Mouse (Mus musculus): ENCODE data around the gene Rybp. TPM values are rescaled to one million over a fixed set of nuclear protein-coding genes. Genes with fewer than 3 reads are reported as not detected.

The Rybp gene
- polyA plus RNA-seq, 1 experiment from 2014 or later, result 4.6 TPM

DNA sequence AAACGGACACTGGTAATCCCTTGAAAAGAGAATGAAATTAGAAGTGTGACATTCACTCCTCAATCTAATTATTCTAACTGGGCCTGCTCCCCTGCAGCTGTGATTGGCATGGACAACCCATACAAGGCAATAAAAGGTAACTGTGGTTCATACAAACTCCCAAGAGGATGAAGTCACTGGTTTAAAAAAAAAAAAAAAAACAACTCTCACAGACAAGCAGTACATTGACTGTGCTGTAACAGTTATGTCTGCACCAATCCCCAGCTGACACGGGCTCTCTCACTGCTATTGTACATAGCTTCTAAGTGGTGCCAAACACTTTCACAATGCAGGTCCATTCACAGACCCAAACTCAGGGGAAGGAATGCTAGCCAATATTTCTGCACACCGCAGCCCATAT lies 53.8 kb downstream of the Rybp start:
- H3K9ac ChIP-seq (ENCODE audit: low read depth, low read length), result no peak overlapping the region
- H3K4me2 ChIP-seq (ENCODE audit: low read depth, low read length), result no peak overlapping the region
- no peaks in the 10 kb centered on the region for H3K9me3 ChIP-seq (replicated peaks; ENCODE audit: control insufficient read depth, low read length)
- peaks cover 20% of the 10 kb centered on the region for H3K4me1 ChIP-seq (ENCODE audit: control insufficient read depth, low read depth, low read length)
- WGBS (ENCODE audit: insufficient replicate concordance), result 69% methylated on average over 3 of the region's 3 CpGs
- no peaks in the 10 kb centered on the region; the same call in 1 of the 2 replicates for H3K36me3 ChIP-seq (ENCODE audit: control insufficient read depth, insufficient read depth)
- peak; percentile 51; the same call in 1 of the 2 replicates for ATAC-seq (ENCODE audit: low read depth)
- no peak overlapping the region for H3K4me3 ChIP-seq (ENCODE audit: low read depth, low read length)
- H3K27ac ChIP-seq (ENCODE audit: low read length), result no peak overlapping the region
- H3K27me3 ChIP-seq (ENCODE audit: control insufficient read depth, insufficient read depth, low read depth, low read length), result no peaks in the 10 kb centered on the region

DNA sequence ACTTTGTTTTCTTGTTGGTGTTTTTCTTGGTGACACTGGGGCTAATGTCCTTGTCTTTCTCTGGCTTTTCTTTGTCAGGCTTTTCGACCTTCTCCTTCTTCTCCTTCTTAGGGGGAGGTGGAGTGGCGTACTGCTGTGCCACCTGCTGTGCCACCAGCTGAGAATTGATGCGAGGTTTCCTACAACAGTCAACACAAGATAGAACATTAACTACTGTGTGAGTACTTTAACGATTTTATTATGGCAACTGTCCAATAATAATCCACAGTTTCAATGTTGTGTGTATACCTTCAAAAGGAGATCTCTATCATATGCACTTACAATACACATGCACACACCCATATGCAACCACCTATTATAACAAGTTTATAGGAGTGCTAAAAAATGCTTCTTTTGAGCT lies 54.2 kb downstream of the Rybp start:
- Histone ChIP-seq H3K36me3 (ENCODE audit: control insufficient read depth, insufficient read depth) (no peaks in the 10 kb centered on the region; the same call in 1 of the 2 replicates), H3K4me3 (ENCODE audit: low read depth, low read length) (no peak overlapping the region), H3K9me3 (replicated peaks; ENCODE audit: control insufficient read depth, low read length) (no peaks in the 10 kb centered on the region), H3K27me3 (ENCODE audit: control insufficient read depth, insufficient read depth, low read depth, low read length) (no peaks in the 10 kb centered on the region), H3K9ac (ENCODE audit: low read depth, low read length) (no peak overlapping the region), H3K4me2 (ENCODE audit: low read depth, low read length) (no peak overlapping the region), H3K4me1 (ENCODE audit: control insufficient read depth, low read depth, low read length) (peaks cover 20% of the 10 kb centered on the region), H3K27ac (ENCODE audit: low read length) (no peak overlapping the region)
- WGBS (ENCODE audit: insufficient replicate concordance), result 60% methylated on average over 4 of the region's 4 CpGs
- ATAC-seq (ENCODE audit: low read depth), result peak; percentile 41; the same call in 1 of the 2 replicates

DNA sequence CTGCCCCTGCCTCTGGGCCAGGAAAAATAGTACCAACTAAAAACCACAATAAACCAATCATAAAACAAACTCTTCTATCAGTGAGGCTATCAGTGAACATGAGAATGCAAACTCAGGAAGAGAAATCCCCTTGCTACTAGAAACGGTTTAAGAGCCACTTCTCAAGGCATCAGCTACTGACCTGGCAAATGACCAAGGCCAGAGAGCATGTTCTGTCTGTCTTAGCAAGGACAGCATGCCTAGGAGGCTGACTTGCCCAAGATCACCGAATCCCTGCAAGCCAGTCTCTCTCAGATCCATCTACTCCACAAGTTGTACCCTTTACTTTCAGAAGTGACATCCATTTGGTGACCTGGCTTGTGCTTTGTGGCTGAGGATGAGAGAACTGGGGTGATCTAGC lies 61.1 kb downstream of the Rybp start:
- no peaks in the 10 kb centered on the region for H3K27me3 ChIP-seq (ENCODE audit: control insufficient read depth, insufficient read depth, low read depth, low read length)
- no peaks in the 10 kb centered on the region for H3K36me3 ChIP-seq (ENCODE audit: control insufficient read depth, insufficient read depth)
- no peak overlapping the region for H3K4me2 ChIP-seq (ENCODE audit: low read depth, low read length)
- no peaks in the 10 kb centered on the region for H3K9me3 ChIP-seq (replicated peaks; ENCODE audit: control insufficient read depth, low read length)
- no peaks in the 10 kb centered on the region for H3K4me1 ChIP-seq (ENCODE audit: control insufficient read depth, low read depth, low read length)
- 58% methylated on average over 2 of the region's 2 CpGs for WGBS (ENCODE audit: insufficient replicate concordance)
- H3K4me3 ChIP-seq (ENCODE audit: low read depth, low read length), result no peak overlapping the region
- no peak overlapping the region for H3K9ac ChIP-seq (ENCODE audit: low read depth, low read length)
- H3K27ac ChIP-seq (ENCODE audit: low read length), result no peak overlapping the region
- no peak for ATAC-seq (ENCODE audit: low read depth)

GRCm38 (mm10) chr6:100223932-100224331 lies 63.4 kb downstream of the Rybp start:
- Histone ChIP-seq H3K4me2 (ENCODE audit: low read depth, low read length) (no peak overlapping the region), H3K36me3 (ENCODE audit: control insufficient read depth, insufficient read depth) (no peaks in the 10 kb centered on the region), H3K9me3 (replicated peaks; ENCODE audit: control insufficient read depth, low read length) (no peaks in the 10 kb centered on the region), H3K9ac (ENCODE audit: low read depth, low read length) (no peak overlapping the region), H3K4me1 (ENCODE audit: control insufficient read depth, low read depth, low read length) (no peaks in the 10 kb centered on the region), H3K4me3 (ENCODE audit: low read depth, low read length) (no peak overlapping the region), H3K27me3 (ENCODE audit: control insufficient read depth, insufficient read depth, low read depth, low read length) (no peaks in the 10 kb centered on the region), H3K27ac (ENCODE audit: low read length) (no peak overlapping the region)
- no peak for ATAC-seq (ENCODE audit: low read depth)
- 70% methylated on average over 6 of the region's 6 CpGs for WGBS (ENCODE audit: insufficient replicate concordance)

DNA sequence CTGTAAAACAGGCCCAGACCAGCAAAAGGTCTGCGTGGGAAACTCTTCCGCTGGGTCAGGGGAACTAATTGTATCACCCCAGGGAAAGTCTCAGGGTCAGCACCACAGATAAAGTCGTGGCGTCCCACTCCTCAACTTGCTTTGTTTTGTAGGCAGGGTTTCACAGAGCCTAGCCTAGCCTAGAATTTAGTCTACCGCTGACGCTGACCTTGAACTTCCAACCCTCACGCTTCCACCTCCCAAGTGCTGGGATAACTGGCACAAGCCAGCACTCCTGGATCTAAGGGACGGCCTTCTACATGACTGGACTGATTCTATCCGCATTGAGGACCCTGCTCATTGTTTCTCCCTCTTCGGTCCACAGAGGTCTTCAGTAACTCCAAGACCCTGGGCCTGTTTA lies 63.9 kb downstream of the Rybp start:
- no peak overlapping the region for H3K9ac ChIP-seq (ENCODE audit: low read depth, low read length)
- no peak overlapping the region for H3K27ac ChIP-seq (ENCODE audit: low read length)
- H3K27me3 ChIP-seq (ENCODE audit: control insufficient read depth, insufficient read depth, low read depth, low read length), result no peaks in the 10 kb centered on the region
- H3K4me3 ChIP-seq (ENCODE audit: low read depth, low read length), result no peak overlapping the region
- H3K36me3 ChIP-seq (ENCODE audit: control insufficient read depth, insufficient read depth), result no peaks in the 10 kb centered on the region
- H3K4me2 ChIP-seq (ENCODE audit: low read depth, low read length), result no peak overlapping the region
- no peaks in the 10 kb centered on the region for H3K9me3 ChIP-seq (replicated peaks; ENCODE audit: control insufficient read depth, low read length)
- H3K4me1 ChIP-seq (ENCODE audit: control insufficient read depth, low read depth, low read length), result no peaks in the 10 kb centered on the region
- no peak for ATAC-seq (ENCODE audit: low read depth)
- WGBS (ENCODE audit: insufficient replicate concordance), result 75% methylated on average over 10 of the region's 10 CpGs

DNA sequence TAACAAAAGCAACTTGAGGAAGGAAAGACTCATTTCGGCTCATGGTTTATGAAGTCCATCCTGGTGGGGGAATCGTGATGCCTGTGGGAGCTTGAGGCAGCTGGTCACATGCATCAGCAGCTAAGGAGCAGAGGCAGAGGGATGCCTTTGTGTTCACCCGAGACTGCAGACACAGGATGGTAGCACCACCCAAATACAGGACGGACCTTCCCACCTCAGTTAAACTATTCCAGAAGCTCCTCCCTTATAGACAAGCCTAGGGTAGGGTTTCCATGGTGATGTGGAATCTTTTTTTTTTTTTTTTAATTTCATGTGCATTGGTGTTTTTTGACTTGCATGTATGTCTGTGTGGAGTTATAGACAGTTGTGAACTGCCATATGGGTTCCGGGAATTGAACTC lies 64.4 kb downstream of the Rybp start:
- no peak overlapping the region for H3K4me3 ChIP-seq (ENCODE audit: low read depth, low read length)
- no peak for ATAC-seq (ENCODE audit: low read depth)
- H3K9ac ChIP-seq (ENCODE audit: low read depth, low read length), result no peak overlapping the region
- no peak overlapping the region for H3K27ac ChIP-seq (ENCODE audit: low read length)
- H3K4me2 ChIP-seq (ENCODE audit: low read depth, low read length), result no peak overlapping the region
- no peaks in the 10 kb centered on the region for H3K9me3 ChIP-seq (replicated peaks; ENCODE audit: control insufficient read depth, low read length)
- no peaks in the 10 kb centered on the region for H3K4me1 ChIP-seq (ENCODE audit: control insufficient read depth, low read depth, low read length)
- H3K36me3 ChIP-seq (ENCODE audit: control insufficient read depth, insufficient read depth), result no peaks in the 10 kb centered on the region
- H3K27me3 ChIP-seq (ENCODE audit: control insufficient read depth, insufficient read depth, low read depth, low read length), result no peaks in the 10 kb centered on the region
- 66% methylated on average over 5 of the region's 5 CpGs for WGBS (ENCODE audit: insufficient replicate concordance)

DNA sequence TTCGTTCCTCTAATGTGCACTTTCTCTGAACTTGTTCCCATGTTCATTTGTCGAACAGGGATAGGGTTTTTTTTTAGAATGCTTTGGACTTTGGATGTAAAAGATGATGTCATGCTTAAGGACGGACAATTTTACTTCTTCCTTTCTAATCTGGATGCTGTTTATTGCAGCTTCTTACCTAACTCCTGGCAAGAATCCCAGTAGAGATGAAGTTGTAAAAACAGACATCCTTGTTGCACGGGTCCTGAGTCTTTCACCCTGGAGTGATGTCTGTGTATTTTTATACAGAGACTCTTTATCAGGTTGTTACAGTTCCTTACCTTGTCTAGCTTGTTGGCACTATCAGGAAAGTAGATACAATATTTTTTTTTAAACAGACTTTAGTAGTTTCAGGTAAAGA lies 65.5 kb downstream of the Rybp start:
- H3K9me3 ChIP-seq (replicated peaks; ENCODE audit: control insufficient read depth, low read length), result no peaks in the 10 kb centered on the region
- no peak overlapping the region for H3K9ac ChIP-seq (ENCODE audit: low read depth, low read length)
- H3K4me2 ChIP-seq (ENCODE audit: low read depth, low read length), result no peak overlapping the region
- H3K27ac ChIP-seq (ENCODE audit: low read length), result no peak overlapping the region
- WGBS (ENCODE audit: insufficient replicate concordance), result 39% methylated on average over 4 of the region's 4 CpGs
- H3K27me3 ChIP-seq (ENCODE audit: control insufficient read depth, insufficient read depth, low read depth, low read length), result no peaks in the 10 kb centered on the region
- H3K4me3 ChIP-seq (ENCODE audit: low read depth, low read length), result no peak overlapping the region
- ATAC-seq (ENCODE audit: low read depth), result no peak
- no peaks in the 10 kb centered on the region for H3K4me1 ChIP-seq (ENCODE audit: control insufficient read depth, low read depth, low read length)
- H3K36me3 ChIP-seq (ENCODE audit: control insufficient read depth, insufficient read depth), result no peaks in the 10 kb centered on the region

DNA sequence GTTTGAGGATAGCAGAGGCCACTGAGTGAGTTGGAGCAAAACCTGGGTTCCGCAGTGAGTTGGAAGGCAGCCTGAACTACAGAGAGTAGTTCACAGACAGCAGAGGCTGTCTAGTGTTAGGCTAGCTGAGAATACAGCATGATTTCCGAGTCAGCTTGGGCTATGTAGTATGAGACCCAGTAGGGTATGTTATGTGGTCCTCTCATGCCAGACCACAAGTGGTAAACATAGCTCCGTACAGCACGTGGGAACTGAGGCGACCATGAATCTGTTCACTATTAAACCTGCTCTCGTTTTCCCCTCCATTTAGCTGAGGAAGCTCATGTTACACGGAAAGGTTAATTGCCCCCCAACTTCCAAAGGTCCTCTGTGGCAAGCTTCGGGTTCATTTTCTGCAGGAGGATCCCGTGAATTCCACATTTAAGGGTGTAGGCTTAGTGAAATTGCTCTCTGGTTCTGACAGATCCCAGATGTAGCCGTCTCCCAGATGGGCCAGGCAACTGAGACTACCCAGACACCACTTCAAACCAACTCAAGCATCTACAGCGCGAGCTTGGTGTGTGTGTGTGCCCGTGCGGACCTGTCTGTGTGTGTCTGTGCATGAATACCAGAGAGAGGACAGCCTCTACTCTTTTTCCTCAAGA lies 66.2 kb downstream of the Rybp start:
- Histone ChIP-seq H3K9me3 (replicated peaks; ENCODE audit: control insufficient read depth, low read length) (no peaks in the 10 kb centered on the region), H3K4me2 (ENCODE audit: low read depth, low read length) (no peak overlapping the region), H3K27me3 (ENCODE audit: control insufficient read depth, insufficient read depth, low read depth, low read length) (no peaks in the 10 kb centered on the region), H3K36me3 (ENCODE audit: control insufficient read depth, insufficient read depth) (no peaks in the 10 kb centered on the region), H3K27ac (ENCODE audit: low read length) (no peak overlapping the region), H3K9ac (ENCODE audit: low read depth, low read length) (no peak overlapping the region), H3K4me1 (ENCODE audit: control insufficient read depth, low read depth, low read length) (no peaks in the 10 kb centered on the region), H3K4me3 (ENCODE audit: low read depth, low read length) (no peak overlapping the region)
- 74% methylated on average over 14 of the region's 14 CpGs for WGBS (ENCODE audit: insufficient replicate concordance)
- ATAC-seq (ENCODE audit: low read depth), result no peak

DNA sequence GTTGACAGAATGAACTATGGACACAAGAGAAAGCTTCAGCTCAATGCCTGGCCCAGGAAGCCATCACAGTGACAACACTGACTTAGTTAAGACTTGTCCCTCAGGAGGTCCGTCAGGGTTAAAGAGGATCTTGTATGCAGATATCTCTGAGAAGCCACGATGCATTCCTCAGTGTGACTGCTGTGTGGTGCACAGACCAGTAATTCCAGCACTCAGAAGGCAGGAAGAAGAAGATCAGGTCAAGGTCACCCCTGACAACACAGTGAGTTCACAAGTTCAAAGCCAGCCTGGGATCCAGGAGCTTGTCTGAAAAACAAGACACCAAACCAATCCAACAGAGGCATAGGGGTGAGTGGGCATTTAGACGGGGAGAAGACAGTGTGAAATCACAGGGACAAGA lies 67.3 kb downstream of the Rybp start:
- 35% methylated on average over 3 of the region's 3 CpGs for WGBS (ENCODE audit: insufficient replicate concordance)
- H3K36me3 ChIP-seq (ENCODE audit: control insufficient read depth, insufficient read depth), result no peaks in the 10 kb centered on the region
- H3K4me1 ChIP-seq (ENCODE audit: control insufficient read depth, low read depth, low read length), result no peaks in the 10 kb centered on the region; the same call in 1 of the 2 replicates

More for the DNA sequence above, 67.3 kb downstream of the Rybp start:
- no peak overlapping the region for H3K9ac ChIP-seq (ENCODE audit: low read depth, low read length)
- no peaks in the 10 kb centered on the region for H3K9me3 ChIP-seq (replicated peaks; ENCODE audit: control insufficient read depth, low read length)
- ATAC-seq (ENCODE audit: low read depth), result no peak
- H3K27ac ChIP-seq (ENCODE audit: low read length), result no peak overlapping the region
- no peak overlapping the region for H3K4me2 ChIP-seq (ENCODE audit: low read depth, low read length)
- H3K27me3 ChIP-seq (ENCODE audit: control insufficient read depth, insufficient read depth, low read depth, low read length), result no peaks in the 10 kb centered on the region
- H3K4me3 ChIP-seq (ENCODE audit: low read depth, low read length), result no peak overlapping the region
